Mouse (Mus musculus) ES-CJ7 (cell line): ENCODE measurements at regions not wholly inside any gene's neighbourhood (a gene's known extent, or its start where the extent isn't known, plus 50 kb on each side); places are given as distances from the start of the nearest gene placed in this dataset.

Experiments used
- DNase-seq: peaks from one replicate; pipeline ENCODE4 v3.0.0; 2011; ENCODE audit warnings: low read depth, low spot score

GRCm38 (mm10) chr1:51644399-51644798, 166.2 kb upstream of the Nabp1 start:
- peak; percentile 82 for DNase-seq

- no peak for DNase-seq
These were observed 165.4 kb upstream of the Nabp1 start for GRCm38 (mm10) chr1:51643640-51644039.

- DNase-seq: peak; percentile 64
These were observed 160.5 kb upstream of the Nabp1 start for GRCm38 (mm10) chr1:51638519-51639302.

GRCm38 (mm10) chr1:51635881-51636515, 157.8 kb upstream of the Nabp1 start:
- no peak for DNase-seq

- no peak for DNase-seq
These were observed 155.6 kb upstream of the Nabp1 start for GRCm38 (mm10) chr1:51633795-51634194.

- no peak for DNase-seq
These were observed 154.6 kb upstream of the Nabp1 start for GRCm38 (mm10) chr1:51632851-51633250.

GRCm38 (mm10) chr1:51629848-51630247, 151.6 kb upstream of the Nabp1 start:
- DNase-seq: no peak

- DNase-seq: no peak
These were observed 150.0 kb upstream of the Nabp1 start for GRCm38 (mm10) chr1:51628137-51628793.

- DNase-seq: no peak
These were observed 148.1 kb upstream of the Nabp1 start for GRCm38 (mm10) chr1:51626303-51626702.

- peak; percentile 57 for DNase-seq
These were observed 146.9 kb upstream of the Nabp1 start for GRCm38 (mm10) chr1:51625079-51625478.

- DNase-seq: peak; percentile 97
These were observed 146.3 kb upstream of the Nabp1 start for GRCm38 (mm10) chr1:51624551-51624950.

- DNase-seq: peak; percentile 79
These were observed 144.8 kb upstream of the Nabp1 start for GRCm38 (mm10) chr1:51622986-51623385.

- peak; percentile 51 for DNase-seq
These were observed 144.1 kb upstream of the Nabp1 start for GRCm38 (mm10) chr1:51622181-51622862.

GRCm38 (mm10) chr1:51621062-51621461, 142.8 kb upstream of the Nabp1 start:
- DNase-seq: no peak

GRCm38 (mm10) chr1:51617502-51618251, 139.5 kb upstream of the Nabp1 start:
- no peak for DNase-seq

- DNase-seq: no peak
These were observed 137.9 kb upstream of the Nabp1 start for GRCm38 (mm10) chr1:51616091-51616490.

GRCm38 (mm10) chr1:51615523-51615922, 137.3 kb upstream of the Nabp1 start:
- peak; percentile 75 for DNase-seq

- no peak for DNase-seq
These were observed 136.5 kb upstream of the Nabp1 start for GRCm38 (mm10) chr1:51614700-51615099.

GRCm38 (mm10) chr1:51609295-51609694, 131.1 kb upstream of the Nabp1 start:
- DNase-seq: no peak

- DNase-seq: no peak
These were observed 129.2 kb upstream of the Nabp1 start for GRCm38 (mm10) chr1:51607437-51607855.

GRCm38 (mm10) chr1:51602071-51602470, 123.8 kb upstream of the Nabp1 start:
- DNase-seq: no peak
